Mouse (Mus musculus) retina, postnatal 1 day (tissue): ENCODE results near the gene Ier5.

ENCODE experiments used
- DNase-seq: peaks from one replicate; pipeline ENCODE4 v3.0.0-alpha.2; 2012

Ier5 gene

GRCm38 (mm10) chr1:155098486-155099279, 753 bp downstream of the Ier5 start:
- peak; percentile 66 for DNase-seq

- no peak for DNase-seq
These were observed 1.4 kb downstream of the Ier5 start for GRCm38 (mm10) chr1:155097931-155098485.

GRCm38 (mm10) chr1:155097354-155097753, 2.1 kb downstream of the Ier5 start:
- DNase-seq, result no peak

- DNase-seq, result no peak
These were observed 2.7 kb downstream of the Ier5 start for GRCm38 (mm10) chr1:155096620-155097261.

- DNase-seq, result no peak
These were observed 5.3 kb downstream of the Ier5 start for GRCm38 (mm10) chr1:155093971-155094707.

- no peak for DNase-seq
These were observed 6.2 kb downstream of the Ier5 start for GRCm38 (mm10) chr1:155093145-155093791.

GRCm38 (mm10) chr1:155091842-155092800, 7.3 kb downstream of the Ier5 start:
- DNase-seq, result peak; percentile 92

- DNase-seq, result peak; percentile 57
These were observed 8.0 kb downstream of the Ier5 start for GRCm38 (mm10) chr1:155091374-155091841.

GRCm38 (mm10) chr1:155090736-155091135, 8.7 kb downstream of the Ier5 start:
- DNase-seq, result no peak

GRCm38 (mm10) chr1:155090327-155090726, 9.1 kb downstream of the Ier5 start:
- no peak for DNase-seq

- DNase-seq, result no peak
These were observed 10.4 kb downstream of the Ier5 start for GRCm38 (mm10) chr1:155088847-155089603.

- no peak for DNase-seq
These were observed 11.4 kb downstream of the Ier5 start for GRCm38 (mm10) chr1:155088046-155088445.

GRCm38 (mm10) chr1:155086893-155087292, 12.5 kb downstream of the Ier5 start:
- no peak for DNase-seq

- DNase-seq, result peak; percentile 48
These were observed 13.0 kb downstream of the Ier5 start for GRCm38 (mm10) chr1:155086416-155086815.

GRCm38 (mm10) chr1:155084839-155085238, 14.6 kb downstream of the Ier5 start:
- DNase-seq, result no peak

- DNase-seq, result peak; percentile 98
These were observed 15.9 kb downstream of the Ier5 start for GRCm38 (mm10) chr1:155083271-155084265.

GRCm38 (mm10) chr1:155082965-155083268, 16.5 kb downstream of the Ier5 start:
- no peak for DNase-seq

GRCm38 (mm10) chr1:155082158-155082964, 17.1 kb downstream of the Ier5 start:
- no peak for DNase-seq

- no peak for DNase-seq
These were observed 21.8 kb downstream of the Ier5 start for GRCm38 (mm10) chr1:155077675-155078074.
